Mouse (Mus musculus) heart, postnatal 14 days (tissue): ENCODE results near the gene Ehd1. TPM values are rescaled to one million over a fixed set of nuclear protein-coding genes. Genes with fewer than 3 reads are reported as not detected.
"Not testable (repeated sequence)": the region's sequence is repeated elsewhere in the genome, so short reads cannot be mapped to it uniquely, and the experiment has no call there.

Experiments used
- DNase-seq, 2 experiments: peaks; one replicate each; pipeline ENCODE4 v3.0.0; 2021 to 2022
- intact Hi-C: fragments of 180-260 bp; cut with DNase I; formaldehyde crosslinking; loops from one replicate; pipeline ENCODE4 v1.15.1; 2025
- total RNA-seq, 2 experiments: library from RNA; stranded (reverse); gene quantifications; 2 replicates each; pipeline ENCODE4 v1.2.3; 2021

Ehd1 gene
- total RNA-seq, 2 experiments from 2014 or later = 163 to 172 TPM

DNA sequence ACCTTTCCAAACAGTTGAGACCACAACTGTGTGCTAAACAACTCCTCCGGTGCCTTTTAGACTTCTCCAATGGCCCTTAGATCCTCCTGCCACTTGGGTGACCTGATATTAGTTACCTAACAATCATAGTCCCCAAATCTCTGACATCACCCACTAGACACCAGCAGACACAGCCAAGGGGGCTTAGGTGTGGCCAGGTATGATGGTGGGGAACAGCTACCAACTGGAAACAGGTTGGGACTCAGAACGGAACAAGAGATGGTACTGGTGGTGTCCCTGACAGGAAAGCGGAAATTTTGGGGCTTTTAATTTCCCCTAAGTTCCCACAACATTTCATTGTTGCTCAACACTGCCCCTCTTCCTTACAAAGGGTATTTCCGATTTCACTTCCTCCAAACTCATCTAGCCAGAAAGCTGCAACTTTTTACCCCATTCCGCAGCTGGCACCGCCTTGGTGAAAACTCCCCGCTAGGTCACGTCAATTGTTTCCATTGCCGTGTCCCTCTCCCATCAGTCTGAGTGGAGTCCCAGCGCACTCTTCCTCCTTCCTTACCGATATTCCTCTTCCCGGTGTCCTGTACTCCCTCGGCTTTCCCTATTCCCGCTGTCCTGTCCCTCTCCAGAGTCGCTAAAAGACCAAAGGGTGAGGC is 660 bp upstream of the Ehd1 start:
- no peak for DNase-seq
- intact Hi-C loops = loop anchor here (2.0 kb wide), 1 partner anchor 17 kb away; no protein-coding TSS in a partner anchor

GRCm38 (mm10) chr19:6277661-6278438 is 1.3 kb downstream of the Ehd1 start:
- intact Hi-C loops = loop anchor here (2.0 kb wide), 1 partner anchor 15 kb away; no protein-coding TSS in a partner anchor
- DNase-seq = peak; percentile 80 to 81

DNA sequence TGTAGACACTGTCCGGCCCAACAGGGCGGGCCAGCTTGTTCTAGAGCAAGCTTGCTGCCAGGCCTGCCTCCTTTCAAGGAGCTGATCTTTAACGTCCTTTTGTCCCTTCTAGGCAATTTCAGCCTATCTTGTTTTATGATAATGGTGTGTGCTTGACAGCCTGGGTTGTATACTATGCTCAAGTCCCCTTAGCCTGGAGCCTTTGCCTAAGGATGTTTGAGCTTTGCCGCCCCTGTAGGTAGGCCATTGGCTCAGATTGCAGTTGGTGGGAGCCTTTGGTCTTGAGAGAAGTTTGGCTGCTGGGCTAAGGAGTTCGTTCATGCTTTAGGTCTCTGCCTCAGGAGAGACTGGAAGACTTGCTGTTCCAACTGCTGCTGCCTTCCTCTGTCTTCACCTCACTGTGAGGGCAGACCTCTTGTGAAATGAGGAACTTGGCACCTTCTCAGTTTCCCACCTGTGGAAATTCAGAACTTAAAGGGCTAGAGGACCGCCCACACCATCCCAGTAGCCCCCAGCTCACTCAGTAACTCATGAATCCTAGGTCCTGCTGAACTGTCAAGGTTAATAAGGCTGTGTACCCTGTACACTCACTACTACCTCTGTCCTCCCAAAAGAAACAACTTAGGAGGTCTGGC is 2.0 kb downstream of the Ehd1 start:
- no peak for DNase-seq

DNA sequence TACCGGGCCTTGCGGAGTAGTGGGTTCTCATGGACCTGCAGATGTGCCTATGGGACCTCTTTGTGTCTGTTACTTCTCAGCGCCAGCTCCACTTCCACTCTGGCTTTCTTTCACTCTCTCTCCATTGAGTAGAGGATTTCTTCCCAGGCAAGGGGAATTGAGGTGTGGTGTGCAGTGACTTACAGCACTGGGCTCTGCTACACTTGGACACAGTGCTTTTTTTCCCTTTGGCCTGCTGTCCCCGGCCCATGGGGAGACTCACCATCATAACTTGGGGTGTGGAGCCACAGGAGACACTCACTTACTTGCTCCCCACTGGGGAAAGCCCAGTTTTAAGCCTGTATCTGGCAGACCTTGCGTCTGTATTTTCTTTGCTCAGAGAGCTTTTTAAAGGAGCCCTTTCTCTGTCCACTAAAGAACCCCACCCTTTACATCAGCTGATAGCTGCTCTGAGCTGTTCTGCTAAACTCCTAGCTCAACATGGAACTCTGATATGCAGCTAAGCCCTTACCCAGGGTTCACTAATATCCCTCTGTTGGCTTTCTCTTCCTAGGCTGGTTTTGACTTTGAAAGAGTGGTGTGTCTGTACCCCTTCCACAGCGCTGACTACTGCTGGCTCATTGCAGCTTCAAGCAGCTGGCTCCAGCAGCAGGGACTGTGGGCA is 3.1 kb downstream of the Ehd1 start:
- DNase-seq = no peak
- intact Hi-C loops = no loop called here

More for the DNA sequence above, 2.0 kb downstream of the Ehd1 start:
- intact Hi-C loops = no loop called here

DNA sequence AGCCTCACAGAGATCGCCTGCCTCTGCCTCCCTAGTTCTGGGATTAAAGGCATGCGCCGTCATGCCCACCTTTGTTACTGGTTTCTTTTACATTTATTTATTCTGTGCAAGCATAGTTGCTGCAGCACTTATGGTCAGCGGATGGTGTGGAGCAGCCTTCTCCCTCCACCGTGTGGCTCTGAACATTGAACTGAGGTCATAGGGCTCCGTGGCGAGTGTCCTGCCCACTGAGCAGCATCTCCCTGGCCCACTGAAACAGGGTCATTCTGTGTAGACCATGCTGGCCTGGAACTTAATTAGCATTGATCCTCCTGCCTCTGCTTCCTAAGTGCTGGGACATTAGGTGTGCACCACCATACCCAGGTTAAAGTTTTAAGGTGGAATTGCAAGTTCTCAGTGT is 4.0 kb downstream of the Ehd1 start:
- intact Hi-C loops = no loop called here
- DNase-seq = no peak

- intact Hi-C loops = no loop called here
- DNase-seq = no peak
Observed at GRCm38 (mm10) chr19:6281122-6282020, 4.8 kb downstream of the Ehd1 start.

DNA sequence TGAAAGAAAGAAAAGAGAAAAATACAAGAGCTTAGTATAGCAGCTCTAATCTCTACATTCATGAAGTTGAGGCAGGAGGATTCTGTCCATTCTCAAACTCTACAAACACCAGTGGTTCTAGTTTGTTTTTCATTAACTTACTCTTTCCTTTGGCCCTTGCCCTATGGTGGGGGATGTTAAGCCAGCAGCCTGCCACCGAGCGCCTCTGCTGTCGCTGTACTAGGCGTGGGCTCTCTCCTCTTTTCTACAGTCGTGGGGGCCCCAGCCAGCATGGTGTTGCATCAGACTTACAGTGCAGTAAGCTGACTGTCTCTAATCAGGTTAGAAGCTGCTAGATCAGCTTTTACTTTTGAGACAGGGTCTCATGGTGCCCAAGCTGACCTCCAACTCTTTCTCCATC is 6.5 kb downstream of the Ehd1 start:
- intact Hi-C loops = no loop called here
- DNase-seq = no peak

DNA sequence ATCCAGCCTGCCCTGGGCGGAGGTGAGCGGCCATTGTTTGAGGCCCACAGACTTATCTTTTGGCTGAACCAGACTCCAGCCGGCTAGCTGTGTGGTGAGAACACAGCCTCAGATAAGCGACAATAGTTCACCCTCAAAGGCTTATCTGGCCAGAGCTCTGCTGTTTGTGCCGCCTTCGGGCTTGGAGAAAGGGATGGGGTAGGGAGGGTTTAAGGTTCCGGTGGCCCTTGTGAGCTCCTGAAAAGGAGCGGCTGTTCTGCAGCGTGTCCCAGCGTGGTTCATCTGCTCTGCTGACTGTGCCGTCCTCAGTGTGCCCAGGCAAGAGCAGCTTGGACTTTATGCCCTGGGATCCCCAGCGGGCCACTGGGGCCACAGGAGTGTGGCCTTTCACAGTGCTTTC is 8.0 kb downstream of the Ehd1 start:
- DNase-seq = peak in 1 of 2 experiments; percentile 38
- intact Hi-C loops = no loop called here

GRCm38 (mm10) chr19:6285226-6285625 is 8.7 kb downstream of the Ehd1 start:
- no peak for DNase-seq
- intact Hi-C loops = no loop called here

GRCm38 (mm10) chr19:6285632-6286433 is 9.3 kb downstream of the Ehd1 start:
- intact Hi-C loops = no loop called here
- no peak for DNase-seq

DNA sequence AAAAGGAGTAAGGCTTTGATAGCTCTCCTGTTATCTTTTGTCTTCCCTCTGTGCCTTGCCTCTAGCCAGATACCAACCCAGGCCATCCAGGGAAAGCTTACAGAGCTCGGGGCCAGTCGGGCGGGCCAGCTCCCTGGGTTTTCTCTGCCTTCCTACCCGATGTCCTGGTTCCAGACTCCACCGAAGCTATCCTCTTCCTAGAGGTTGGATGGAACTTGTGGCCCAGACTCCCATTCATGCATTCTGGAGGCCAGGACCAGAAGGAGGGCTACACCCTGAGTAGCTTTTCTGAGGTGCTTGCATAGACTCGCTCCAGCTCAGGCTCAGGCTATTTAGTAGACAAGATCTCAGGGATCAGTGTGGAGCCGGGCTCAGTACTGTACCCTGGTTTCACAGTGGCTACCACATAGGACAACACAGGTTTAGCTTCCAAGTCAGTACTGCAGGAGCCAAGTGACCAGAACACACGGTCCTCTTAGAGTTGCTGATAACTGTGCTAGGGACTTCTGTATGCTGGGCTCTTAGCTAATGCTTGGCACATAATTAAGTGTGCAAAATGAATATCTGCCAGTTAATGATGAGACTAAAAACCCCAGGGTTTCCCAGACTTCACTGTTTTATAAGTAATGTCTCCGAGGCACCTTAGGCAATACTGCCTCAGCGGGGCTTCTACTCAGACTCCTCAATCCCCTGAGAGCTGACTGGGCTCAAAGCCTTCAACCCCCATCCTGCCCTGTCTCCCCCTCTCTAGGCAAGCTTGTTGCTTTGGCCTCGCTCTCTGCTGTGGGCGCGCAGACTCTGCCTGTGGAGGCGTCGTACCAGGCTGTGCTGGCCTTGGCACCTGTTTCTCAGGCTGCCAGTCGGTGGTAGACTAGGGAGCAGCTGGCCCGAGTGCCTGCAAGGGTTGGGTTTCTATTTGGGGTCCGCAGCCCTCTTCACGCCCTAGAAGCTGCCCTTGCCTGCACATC is 10.2 kb downstream of the Ehd1 start:
- intact Hi-C loops = no loop called here
- DNase-seq = peak; percentile 58 to 65

- intact Hi-C loops = no loop called here
- DNase-seq = peak in 1 of 2 experiments; percentile 56
Observed at GRCm38 (mm10) chr19:6288236-6288894, 11.8 kb downstream of the Ehd1 start.

DNA sequence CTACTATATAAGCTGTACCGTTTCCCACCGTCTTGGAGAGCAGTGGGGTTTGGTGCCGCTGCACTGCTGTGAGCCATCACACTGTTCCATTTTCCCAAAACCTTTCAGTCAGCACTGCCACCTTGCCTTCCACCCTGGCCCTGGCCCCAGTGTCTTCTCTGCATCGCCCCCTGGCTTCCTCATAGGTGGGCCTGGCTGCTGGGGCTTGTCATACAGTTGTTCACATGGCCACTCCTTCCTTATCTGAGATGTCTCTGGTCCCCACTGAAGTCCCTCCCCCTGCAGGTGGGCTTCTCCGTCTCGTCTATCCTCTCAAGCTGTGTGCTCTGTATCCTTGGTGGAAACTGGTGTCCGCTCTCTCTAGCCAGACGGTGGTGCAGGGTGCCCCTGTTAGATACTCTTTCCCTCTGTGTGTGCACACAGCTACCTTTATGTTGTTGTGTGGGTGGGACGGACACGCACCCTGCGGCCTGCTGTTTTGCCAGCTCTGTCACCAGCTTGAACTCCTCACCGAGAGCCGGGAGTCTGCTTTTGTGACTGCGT is 13.2 kb downstream of the Ehd1 start:
- no peak for DNase-seq
- intact Hi-C loops = no loop called here

- intact Hi-C loops = loop anchor here (1.0 kb wide), 1 partner anchor 9 kb away; no protein-coding TSS in a partner anchor
- not testable (repeated sequence) for DNase-seq
Observed at GRCm38 (mm10) chr19:6290720-6291116, 14.2 kb downstream of the Ehd1 start.

GRCm38 (mm10) chr19:6291117-6291781 is 14.7 kb downstream of the Ehd1 start:
- intact Hi-C loops = loop anchor here (1.0 kb wide), 1 partner anchor 8 kb away; no protein-coding TSS in a partner anchor
- DNase-seq = peak; percentile 57 to 64

DNA sequence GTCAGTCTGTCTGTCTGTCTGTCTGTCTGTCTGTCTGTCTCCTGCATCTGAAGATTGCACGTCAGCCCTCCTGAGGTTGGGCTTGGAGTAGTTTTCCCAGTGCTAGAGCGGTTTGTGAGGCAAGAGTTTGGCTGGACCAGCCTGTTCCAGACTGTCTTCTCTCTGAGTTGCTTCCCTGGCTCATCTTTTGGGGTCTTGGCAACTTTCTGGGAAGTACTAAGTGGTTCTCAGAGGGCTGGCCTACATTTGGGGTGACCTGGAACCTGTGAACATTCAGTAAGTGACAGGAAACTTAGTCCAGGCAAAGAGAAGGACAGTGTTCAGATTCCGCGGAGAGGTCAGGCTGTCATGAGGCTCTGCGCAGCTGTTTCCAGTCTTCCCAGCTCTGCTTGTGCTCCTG is 15.7 kb downstream of the Ehd1 start:
- intact Hi-C loops = loop anchor here (2.0 kb wide), 1 partner anchor 15 kb away; the partner anchor contains the start of gene Ehd1
- DNase-seq = no peak
